In genomic region chr6:28215268-28215954, GRCm38 (mm10) we compare ENCODE assay signal across 8 mouse cellular contexts.
DNase-seq lines count a peak whose midpoint lies in the region; ATAC-seq and TF ChIP-seq lines count a peak whose summit lies in the region.

No protein-coding gene starts in this region.

- no peak for TF ChIP-seq CTCF in E14TG2a.4 (conservative IDR thresholded peaks at IDR 0.05; ENCODE audit: low read length)
- peak; percentile 11; the same call in 1 of the 2 replicates for TF ChIP-seq CTCF in heart, postnatal 0 days (IDR thresholded peaks at IDR 0.05; ENCODE audit: low read depth)
- peak; percentile 35 for TF ChIP-seq CTCF in liver, postnatal 0 days (IDR thresholded peaks at IDR 0.05; ENCODE audit: low read depth)
- TF ChIP-seq CTCF in olfactory bulb, adult 2 months (IDR thresholded peaks at IDR 0.05; ENCODE audit: insufficient read depth, low read depth, low read length) = no peak
- TF ChIP-seq CTCF in thymus, adult 2 months (IDR thresholded peaks at IDR 0.05; ENCODE audit: borderline replicate concordance, control insufficient read depth, extremely low read depth, insufficient read depth, low read length, poor library complexity) = peak; percentile 55; the same call in 1 of the 2 replicates

- peaks cover 37% of the 10 kb centered on the region for H3K27me3 ChIP-seq in E14TG2a.4 (ENCODE audit: insufficient read depth, low read length)
- H3K27me3 ChIP-seq in forebrain, embryonic 12.5 days = no peaks in the 10 kb centered on the region
- H3K27me3 ChIP-seq in heart, postnatal 0 days (ENCODE audit: control insufficient read depth, insufficient read depth, low read length) = no peaks in the 10 kb centered on the region
- no peaks in the 10 kb centered on the region for H3K27me3 ChIP-seq in liver, postnatal 0 days (ENCODE audit: insufficient read depth, low read length)
- H3K27me3 ChIP-seq in thymus, adult 2 months (ENCODE audit: control insufficient read depth, insufficient read depth, low read length) = no peaks in the 10 kb centered on the region

- peak; percentile 72 for TF ChIP-seq POLR2A in olfactory bulb, adult 2 months (IDR thresholded peaks at IDR 0.05; ENCODE audit: insufficient read depth, low read depth, low read length)
- TF ChIP-seq POLR2A in thymus, adult 2 months (IDR thresholded peaks at IDR 0.05; ENCODE audit: control insufficient read depth, extremely low read depth, insufficient read depth, low read length, poor library complexity) = 0 out of 2 replicates have a peak, but pooled peaks have one; percentile 49

- DNase-seq in c-Kit-positive CD71-positive TER-119-positive erythroid progenitor cells, embryonic 14.5 days (ENCODE audit: low spot score) = peak; percentile 68
- peak; percentile 39 for DNase-seq in heart, postnatal 0 days (ENCODE audit: low spot score)
- peak; percentile 70 to 81 for DNase-seq in kidney, postnatal 4 days
- DNase-seq in liver, postnatal 0 days = peak; percentile 82
- peak; percentile 66 for DNase-seq in thymus, adult 2 months

- WGBS in forebrain, embryonic 12.5 days = under 1% methylated on average over 66 of the region's 87 CpGs
- under 1% methylated on average over 82 of the region's 87 CpGs for WGBS in heart, postnatal 0 days
- WGBS in liver, postnatal 0 days (ENCODE audit: insufficient replicate concordance) = 2% methylated on average over 53 of the region's 87 CpGs
- WGBS in olfactory bulb, adult 2 months = 3% methylated on average over 86 of the region's 87 CpGs
- 5% methylated on average over 87 of the region's 87 CpGs for WGBS in thymus, adult 2 months

- H3K9me3 ChIP-seq in E14TG2a.4 (ENCODE audit: low read length) = no peaks in the 10 kb centered on the region
- H3K9me3 ChIP-seq in forebrain, embryonic 12.5 days = no peaks in the 10 kb centered on the region
- H3K9me3 ChIP-seq in heart, postnatal 0 days (replicated peaks; ENCODE audit: control insufficient read depth, low read length) = no peaks in the 10 kb centered on the region
- H3K9me3 ChIP-seq in liver, postnatal 0 days (ENCODE audit: low read length) = no peaks in the 10 kb centered on the region

- peak overlapping the region; percentile 80 for H3K4me3 ChIP-seq in E14TG2a.4 (replicated peaks; ENCODE audit: low read length)
- peak overlapping the region; percentile 63 for H3K4me3 ChIP-seq in forebrain, embryonic 12.5 days (replicated peaks)
- peak overlapping the region; percentile 59 for H3K4me3 ChIP-seq in heart, postnatal 0 days (ENCODE audit: low read depth, low read length)
- peak overlapping the region; percentile 69 for H3K4me3 ChIP-seq in liver, postnatal 0 days (ENCODE audit: low read depth, low read length)
- H3K4me3 ChIP-seq in olfactory bulb, adult 2 months (ENCODE audit: insufficient read depth, low read depth, low read length) = peak overlapping the region; percentile 87
- peak overlapping the region; percentile 48 for H3K4me3 ChIP-seq in thymus, adult 2 months (ENCODE audit: control insufficient read depth, insufficient read depth, low read length)

- peak; percentile 94 for ATAC-seq in forebrain, embryonic 12.5 days (ENCODE audit: low FRiP score)
- ATAC-seq in heart, postnatal 0 days (ENCODE audit: insufficient read depth, low read depth) = peak; percentile 88
- peak; percentile 100 for ATAC-seq in liver, postnatal 0 days

- H3K27ac ChIP-seq in forebrain, embryonic 12.5 days = 0 out of 2 replicates have a peak overlapping the region, but pooled peaks have one; percentile 13
- no peak overlapping the region for H3K27ac ChIP-seq in heart, postnatal 0 days (ENCODE audit: low read depth)
- peak overlapping the region; percentile 49 for H3K27ac ChIP-seq in liver, postnatal 0 days (ENCODE audit: low read depth)
- H3K27ac ChIP-seq in olfactory bulb, adult 2 months (ENCODE audit: insufficient read depth, low read depth, low read length) = peak overlapping the region; percentile 77
- no peak overlapping the region for H3K27ac ChIP-seq in thymus, adult 2 months (ENCODE audit: control insufficient read depth, insufficient read depth, low read length)

- H3K36me3 ChIP-seq in E14TG2a.4 (ENCODE audit: insufficient read depth, low read length) = no peaks in the 10 kb centered on the region
- H3K36me3 ChIP-seq in forebrain, embryonic 12.5 days (replicated peaks) = no peaks in the 10 kb centered on the region
- no peaks in the 10 kb centered on the region for H3K36me3 ChIP-seq in heart, postnatal 0 days (replicated peaks; ENCODE audit: control insufficient read depth, insufficient read depth, low read length)
- H3K36me3 ChIP-seq in liver, postnatal 0 days (replicated peaks; ENCODE audit: insufficient read depth, low read length) = no peaks in the 10 kb centered on the region; the same call in 1 of the 2 replicates
- no peaks in the 10 kb centered on the region for H3K36me3 ChIP-seq in thymus, adult 2 months (ENCODE audit: control insufficient read depth, insufficient read depth, low read length)

- H3K9ac ChIP-seq in forebrain, embryonic 12.5 days = peak overlapping the region; percentile 69
- H3K9ac ChIP-seq in heart, postnatal 0 days (replicated peaks; ENCODE audit: low read depth, low read length) = peak overlapping the region; percentile 47
- peak overlapping the region; percentile 75 for H3K9ac ChIP-seq in liver, postnatal 0 days (replicated peaks)

- TF ChIP-seq EP300 in heart, postnatal 0 days (IDR thresholded peaks at IDR 0.05; ENCODE audit: low read depth) = no peak
- no peak for TF ChIP-seq EP300 in liver, postnatal 0 days (IDR thresholded peaks at IDR 0.05; ENCODE audit: low read depth)

- peaks cover 4% of the 10 kb centered on the region; the same call in 1 of the 2 replicates for H3K4me1 ChIP-seq in E14TG2a.4 (replicated peaks; ENCODE audit: low read depth, low read length)
- H3K4me1 ChIP-seq in forebrain, embryonic 12.5 days = no peaks in the 10 kb centered on the region
- no peaks in the 10 kb centered on the region for H3K4me1 ChIP-seq in heart, postnatal 0 days (ENCODE audit: control insufficient read depth, insufficient read depth)
- H3K4me1 ChIP-seq in liver, postnatal 0 days (ENCODE audit: insufficient read depth) = peaks cover 5% of the 10 kb centered on the region; the same call in 1 of the 2 replicates
- H3K4me1 ChIP-seq in olfactory bulb, adult 2 months (ENCODE audit: control insufficient read depth, insufficient read depth, low read length) = no peaks in the 10 kb centered on the region
- H3K4me1 ChIP-seq in thymus, adult 2 months (replicated peaks; ENCODE audit: control insufficient read depth, insufficient read depth, low read length) = no peaks in the 10 kb centered on the region

- peak overlapping the region; percentile 83 for H3K4me2 ChIP-seq in forebrain, embryonic 12.5 days
- peak overlapping the region; percentile 84 for H3K4me2 ChIP-seq in heart, postnatal 0 days (ENCODE audit: low read depth, low read length)
- H3K4me2 ChIP-seq in liver, postnatal 0 days (ENCODE audit: low read depth, low read length) = peak overlapping the region; percentile 87

Comparison
In these comparisons a context has a peak if more than half of its experiments do, and no peak if none do; other contexts are left out.
1. CTCF ChIP-seq: peak in heart, postnatal 0 days (single experiment), liver, postnatal 0 days (single experiment) and thymus, adult 2 months (single experiment); none in E14TG2a.4 (single experiment) and olfactory bulb, adult 2 months (single experiment).
2. H3K27ac ChIP-seq: peak in forebrain, embryonic 12.5 days (single experiment), liver, postnatal 0 days (single experiment) and olfactory bulb, adult 2 months (single experiment); none in heart, postnatal 0 days (single experiment) and thymus, adult 2 months (single experiment).
3. Peak in every context shown above with its lines, with median percentiles within 50 percentile points of each other: H3K4me3 ChIP-seq, DNase-seq, ATAC-seq, H3K4me2 ChIP-seq and H3K9ac ChIP-seq.